10 mouse cellular contexts compared by ENCODE assay signal in the genomic region with DNA sequence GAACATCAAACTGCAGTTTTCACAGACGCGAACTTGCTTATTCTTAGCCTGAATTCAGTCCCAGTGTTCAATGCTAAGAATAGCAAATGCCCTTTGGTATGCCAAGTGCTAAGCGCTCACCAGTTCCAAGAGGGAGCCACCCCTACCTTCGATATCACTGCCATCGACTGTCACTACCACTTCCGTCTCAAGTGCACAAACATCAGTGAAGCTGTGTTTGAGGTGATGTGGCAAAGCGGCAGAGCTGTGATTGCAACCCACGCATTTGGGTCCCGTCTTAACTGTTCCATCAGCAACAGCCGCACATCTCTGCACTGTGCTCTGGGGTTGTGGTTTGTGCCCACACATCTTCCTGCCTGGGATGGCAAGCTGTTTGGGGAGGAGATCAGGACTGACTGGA.
A peak's percentile ranks its signal among the peaks of the same experiment; 100 is the strongest.
DNase-seq lines count a peak whose midpoint lies in the region; ATAC-seq lines count a peak whose summit lies in the region.
"Had no signal": no experiment of that assay in that cellular context is flagged by ENCODE, and none has a peak within 500 bp of the region (broad histone marks: within the 10 kb centered on the region; RNA-seq: fewer than 3 reads in every experiment).

No protein-coding gene starts in this region.

- no peak for DNase-seq in forebrain, embryonic 10.5 days (ENCODE audit: extremely low spot score, low spot score)
- peak; percentile 90 for DNase-seq in brain, adult 2 months (ENCODE audit: low read depth, low spot score)
- peak; percentile 54 to 58 for DNase-seq in layer of hippocampus, adult 8-10 months (ENCODE audit: low spot score in 2 of 2)
- DNase-seq in right cerebral cortex, adult 2 months (ENCODE audit: low spot score in 2 of 2) = peak; percentile 65 to 71
- DNase-seq in adipocyte (ENCODE audit: low spot score) = no peak
- no peak for DNase-seq in adrenal gland, adult 8-10 months
- DNase-seq: adrenal gland, postnatal 10 days had no signal

- peaks cover 57% of the 10 kb centered on the region for H3K4me1 ChIP-seq in forebrain, embryonic 15.5 days
- H3K4me1 ChIP-seq in forebrain, embryonic 10.5 days = peaks cover 46% of the 10 kb centered on the region
- peaks cover 29% of the 10 kb centered on the region for H3K4me1 ChIP-seq in hindbrain, embryonic 12.5 days

- peak overlapping the region; percentile 79 for H3K27ac ChIP-seq in forebrain, embryonic 15.5 days (replicated peaks)
- no peak overlapping the region for H3K27ac ChIP-seq in forebrain, embryonic 10.5 days
- H3K27ac ChIP-seq in hindbrain, embryonic 12.5 days = no peak overlapping the region
- H3K27ac ChIP-seq: liver, embryonic 14.5 days had no signal

- H3K4me2 ChIP-seq in forebrain, embryonic 15.5 days (replicated peaks) = no peak overlapping the region
- H3K4me2 ChIP-seq in hindbrain, embryonic 12.5 days (replicated peaks) = no peak overlapping the region

- H3K4me3 ChIP-seq in forebrain, embryonic 15.5 days = no peak overlapping the region
- H3K4me3 ChIP-seq in forebrain, embryonic 10.5 days = no peak overlapping the region
- no peak overlapping the region for H3K4me3 ChIP-seq in hindbrain, embryonic 12.5 days

- H3K36me3 ChIP-seq in forebrain, embryonic 15.5 days = peaks cover 33% of the 10 kb centered on the region
- H3K36me3 ChIP-seq in forebrain, embryonic 10.5 days (replicated peaks) = peaks cover 3% of the 10 kb centered on the region; the same call in 1 of the 2 replicates
- peaks cover 28% of the 10 kb centered on the region for H3K36me3 ChIP-seq in hindbrain, embryonic 12.5 days

- 82% methylated on average over 10 of the region's 10 CpGs for WGBS in forebrain, embryonic 15.5 days
- 94% methylated on average over 10 of the region's 10 CpGs for whole genome bisulfite sequencing in forebrain, embryonic 10.5 days
- 93% methylated on average over 10 of the region's 10 CpGs for WGBS in hindbrain, embryonic 12.5 days

- H3K9me3 ChIP-seq in forebrain, embryonic 15.5 days = no peaks in the 10 kb centered on the region
- no peaks in the 10 kb centered on the region for H3K9me3 ChIP-seq in forebrain, embryonic 10.5 days
- H3K9me3 ChIP-seq in hindbrain, embryonic 12.5 days (replicated peaks) = no peaks in the 10 kb centered on the region

- no peak for ATAC-seq in forebrain, embryonic 15.5 days (replicated peaks)
- no peak for ATAC-seq in hindbrain, embryonic 12.5 days (ENCODE audit: low FRiP score)

- no peak overlapping the region for H3K9ac ChIP-seq in forebrain, embryonic 15.5 days (replicated peaks)
- H3K9ac ChIP-seq in hindbrain, embryonic 12.5 days = no peak overlapping the region
- H3K9ac ChIP-seq: liver, embryonic 14.5 days had no signal

- H3K27me3 ChIP-seq in forebrain, embryonic 15.5 days = no peaks in the 10 kb centered on the region
- H3K27me3 ChIP-seq in forebrain, embryonic 10.5 days (ENCODE audit: poor library complexity, severe bottlenecking) = peaks cover 9% of the 10 kb centered on the region; the same call in 1 of the 2 replicates
- H3K27me3 ChIP-seq in hindbrain, embryonic 12.5 days = peaks cover 4% of the 10 kb centered on the region; the same call in 1 of the 2 replicates

Comparison
In these comparisons a context has a peak if more than half of its experiments do, and no peak if none do; other contexts are left out.
1. DNase-seq: peak in brain, adult 2 months (single experiment), layer of hippocampus, adult 8-10 months (2 of 2) and right cerebral cortex, adult 2 months (2 of 2); none in forebrain, embryonic 10.5 days (single experiment), adipocyte (single experiment) and adrenal gland, adult 8-10 months (single experiment).